Mouse (Mus musculus) embryonic facial prominence, embryonic 13.5 days (tissue): Measurements from ENCODE around the gene Pi16. TPM values are rescaled to one million over a fixed set of nuclear protein-coding genes. Genes with fewer than 3 reads are reported as not detected.
"Not testable (repeated sequence)": the region's sequence is repeated elsewhere in the genome, so short reads cannot be mapped to it uniquely, and the experiment has no call there.

Experiments
- ATAC-seq: fragments of 200-750 bp; cut with Nextera tagmentation; 2 replicates; pipeline ENCODE4 v1.8.0; 2017; ENCODE audit warnings: low read depth; ENCODE audit not compliant: insufficient number of reproducible peaks, insufficient read depth, low FRiP score, low TSS enrichment
- H3K27ac ChIP-seq: fragments of 300-500 bp; sonication (generic); 2 replicates; pipeline ENCODE4 v1.5.1; 2015; ENCODE audit warnings: moderate library complexity, mild to moderate bottlenecking, inconsistent platforms
- H3K27me3 ChIP-seq: fragments of 300-500 bp; sonication (generic); 2 replicates; pipeline ENCODE4 v1.6.1; 2015; ENCODE audit warnings: mild to moderate bottlenecking, inconsistent platforms
- H3K36me3 ChIP-seq: fragments of 300-500 bp; sonication (generic); 2 replicates; pipeline ENCODE4 v1.6.1; 2015; ENCODE audit warnings: mild to moderate bottlenecking, inconsistent platforms
- H3K4me1 ChIP-seq: fragments of 300-500 bp; sonication (generic); 2 replicates; pipeline ENCODE4 v1.6.1; 2015; ENCODE audit warnings: inconsistent platforms
- H3K4me2 ChIP-seq: fragments of 300-500 bp; sonication (generic); 2 replicates; pipeline ENCODE4 v1.6.1; 2015; ENCODE audit warnings: moderate library complexity, mild to moderate bottlenecking, inconsistent platforms
- H3K4me3 ChIP-seq: fragments of 300-500 bp; sonication (generic); 2 replicates; pipeline ENCODE4 v1.5.1; 2015; ENCODE audit warnings: mild to moderate bottlenecking, inconsistent platforms
- H3K9ac ChIP-seq: fragments of 300-500 bp; sonication (generic); 2 replicates; pipeline ENCODE4 v1.6.1; 2015; ENCODE audit warnings: mild to moderate bottlenecking, inconsistent platforms
- H3K9me3 ChIP-seq: fragments of 300-500 bp; sonication (generic); 2 replicates; pipeline ENCODE4 v1.6.1; 2016; ENCODE audit warnings: inconsistent platforms
- WGBS: fragments of 180-500 bp; shearing (Covaris S2); methylation state at CpG from one replicate; pipeline ENCODE4 v1.1.7; 2015; ENCODE audit warnings: mixed read lengths; 5-methylcytosine and 5-hydroxymethylcytosine counted together
- polyA plus RNA-seq: library from polyadenylated mRNA; unstranded; fragments of >200 nt; fragmentation: Nextera tagmentation; extraction: Ambion mirVana; gene quantifications from 2 replicates; pipeline ENCODE4 v1.2.1, GENCODE M21; 2015

Pi16 gene
- polyA plus RNA-seq, 1 experiment from 2014 or later, result 0.27 TPM

DNA sequence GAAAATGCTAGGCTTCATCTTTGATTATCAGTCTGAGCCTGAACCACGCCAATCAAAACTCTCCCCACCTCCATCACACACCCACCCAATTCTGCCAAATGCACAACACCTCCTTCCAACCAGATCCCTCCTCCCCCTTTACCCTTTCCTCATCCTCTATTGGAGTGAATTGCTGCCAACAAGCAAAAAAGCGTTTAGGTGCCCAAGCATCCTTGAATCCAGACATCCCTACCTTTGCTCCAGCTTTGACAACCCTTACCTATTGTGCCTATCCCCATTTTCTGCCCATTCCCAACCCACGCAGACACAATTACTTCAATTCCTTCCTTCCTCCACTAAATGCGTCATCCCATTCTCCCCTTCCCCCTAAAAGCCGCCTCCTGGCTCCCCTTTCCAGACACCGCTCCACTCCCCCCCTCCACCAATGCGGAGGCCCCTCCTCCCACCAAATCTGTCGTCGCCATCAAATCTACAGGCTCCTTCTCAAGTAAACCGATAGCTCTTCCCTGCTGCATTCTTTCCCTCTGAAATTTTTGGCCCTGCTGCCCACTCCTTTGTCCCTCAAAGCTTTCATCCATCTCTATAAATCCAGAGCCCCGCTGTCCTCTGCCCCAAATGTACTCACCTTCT is 29.1 kb downstream of the Pi16 start:
- Histone ChIP-seq H3K36me3 (peaks cover 31% of the 10 kb centered on the region), H3K27ac (peak overlapping the region; percentile 92), H3K27me3 (no peaks in the 10 kb centered on the region), H3K9me3 (no peaks in the 10 kb centered on the region), H3K4me1 (peaks cover 39% of the 10 kb centered on the region), H3K9ac (peak overlapping the region; percentile 93), H3K4me2 (peak overlapping the region; percentile 73), H3K4me3 (peak overlapping the region; percentile 89)
- no peak for ATAC-seq
- 3% methylated on average over 11 of the region's 11 CpGs for WGBS

DNA sequence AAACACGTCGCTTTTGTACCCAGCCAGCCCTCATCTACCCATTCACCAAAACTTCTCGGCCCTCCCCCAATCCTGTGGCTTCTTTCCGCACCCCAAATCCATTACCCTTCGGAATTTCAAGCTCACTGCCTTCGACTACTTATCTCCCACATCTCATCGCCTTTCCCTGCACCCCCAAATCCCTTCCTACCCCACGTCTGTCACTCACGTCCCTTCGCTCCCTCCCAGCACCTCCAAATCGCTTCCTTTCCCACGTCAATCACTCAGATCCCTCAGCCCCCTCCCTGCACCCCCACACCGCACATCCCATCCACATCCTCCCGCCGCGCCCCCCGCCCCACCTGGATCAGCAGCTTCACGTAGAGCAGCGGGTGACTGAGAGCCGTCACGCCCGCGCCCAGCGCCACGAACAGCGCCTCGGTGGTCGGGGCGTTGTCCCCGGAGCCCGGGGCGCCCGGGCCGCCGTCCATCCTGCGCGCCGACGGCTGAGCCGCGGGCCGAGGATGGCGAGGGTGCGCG is 29.7 kb downstream of the Pi16 start:
- under 1% methylated on average over 45 of the region's 45 CpGs for WGBS
- no peaks in the 10 kb centered on the region for H3K9me3 ChIP-seq
- peak overlapping the region; percentile 89 for H3K4me3 ChIP-seq
- peak overlapping the region; percentile 93 for H3K9ac ChIP-seq
- peaks cover 33% of the 10 kb centered on the region for H3K4me1 ChIP-seq
- peak overlapping the region; percentile 73 for H3K4me2 ChIP-seq
- no peaks in the 10 kb centered on the region for H3K27me3 ChIP-seq
- peak; percentile 8; the same call in 1 of the 2 replicates for ATAC-seq
- peak overlapping the region; percentile 92 for H3K27ac ChIP-seq
- peaks cover 27% of the 10 kb centered on the region for H3K36me3 ChIP-seq

DNA sequence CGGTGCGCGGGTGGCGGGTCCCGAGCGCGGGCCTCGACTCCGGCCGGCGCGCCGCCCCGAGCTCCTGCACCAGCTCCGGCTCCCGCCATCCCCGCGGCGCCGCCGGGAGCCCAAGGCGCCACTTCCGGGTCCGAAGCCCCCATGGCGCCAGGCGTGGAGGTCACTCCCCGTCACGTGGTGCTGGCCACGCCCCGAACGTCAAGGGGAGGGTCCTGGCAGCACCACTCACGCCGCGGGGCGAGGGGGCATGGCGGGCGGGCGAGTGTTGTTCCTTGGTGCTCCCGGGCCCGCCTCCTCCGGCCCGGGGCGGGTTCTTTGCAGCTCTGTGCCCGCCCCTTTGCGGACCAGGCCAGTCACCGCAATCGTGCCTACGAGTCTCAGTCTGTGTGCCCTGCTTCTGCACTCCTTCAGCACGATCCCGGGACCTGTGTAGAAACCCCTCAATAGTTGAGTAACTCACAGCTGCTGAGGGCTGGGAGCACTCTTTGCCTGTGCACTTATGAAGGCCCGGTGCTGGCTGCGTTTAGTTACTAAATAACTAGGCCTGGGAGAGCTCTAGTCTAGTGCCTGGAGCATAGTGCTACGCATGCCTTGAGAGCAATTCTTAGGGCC is 30.3 kb downstream of the Pi16 start, which contains the start of gene Mtch1:
TSS of gene Mtch1 (minus strand) at position 290 of the 612 bp plus-strand sequence.
- Histone ChIP-seq H3K9ac (peak within 1 kb of the TSS; percentile 93), H3K4me2 (peak within 1 kb of the TSS; percentile 73), H3K4me1 (peaks cover 27% of the 10 kb centered on the region), H3K9me3 (no peaks in the 10 kb centered on the region), H3K36me3 (peaks cover 22% of the 10 kb centered on the region), H3K27me3 (no peaks in the 10 kb centered on the region), H3K4me3 (peak within 1 kb of the TSS; percentile 89), H3K27ac (peak within 1 kb of the TSS; percentile 92)
- 2% methylated on average over 47 of the region's 53 CpGs for WGBS
- ATAC-seq, result peak; percentile 92

DNA sequence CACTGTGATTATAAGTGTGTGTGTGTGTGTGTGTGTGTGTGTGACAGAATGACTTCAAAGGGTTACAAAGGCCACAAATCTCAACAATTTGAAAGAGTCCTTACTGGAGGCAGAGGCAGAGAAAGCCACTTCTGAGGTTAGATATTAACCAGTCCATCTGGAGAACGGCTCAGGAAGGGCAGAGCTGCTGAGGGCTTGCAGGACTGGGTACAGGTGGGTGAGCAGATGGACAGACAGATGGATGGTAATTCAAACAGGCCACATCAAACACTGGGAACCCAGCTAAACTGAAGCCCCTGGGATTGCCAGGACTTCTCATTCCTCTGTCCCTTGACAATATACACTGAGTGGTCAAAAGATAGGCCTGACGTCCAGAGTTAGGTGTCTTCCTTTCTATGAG is 31.5 kb downstream of the Pi16 start:
- Histone ChIP-seq H3K4me1 (peaks cover 25% of the 10 kb centered on the region), H3K27me3 (no peaks in the 10 kb centered on the region), H3K4me3 (no peak overlapping the region), H3K36me3 (peaks cover 10% of the 10 kb centered on the region), H3K9ac (no peak overlapping the region), H3K9me3 (no peaks in the 10 kb centered on the region), H3K4me2 (no peak overlapping the region), H3K27ac (no peak overlapping the region)
- ATAC-seq, result no peak
- WGBS, result 79% methylated on average over 2 of the region's 2 CpGs

DNA sequence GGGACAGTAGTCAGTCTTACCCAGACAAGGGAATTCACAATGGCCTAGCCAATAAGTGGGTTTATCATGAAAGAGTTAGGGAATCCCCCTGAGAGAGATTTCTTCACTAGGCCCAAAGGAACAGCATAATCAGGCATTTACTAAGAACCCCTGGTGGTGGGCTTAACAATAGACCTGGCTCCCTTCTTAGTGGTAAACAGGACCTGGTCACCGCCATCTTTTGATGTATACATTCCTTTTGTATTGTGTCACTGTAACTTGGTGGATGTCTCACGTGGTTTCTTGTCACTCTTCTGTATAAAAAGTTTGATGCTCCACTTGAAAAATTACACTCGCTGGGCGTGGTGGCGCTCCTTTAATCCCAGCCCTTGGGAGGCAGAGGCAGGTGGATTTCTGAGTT is 33.6 kb downstream of the Pi16 start:
- H3K4me3 ChIP-seq, ATAC-seq, H3K27ac ChIP-seq, H3K9me3 ChIP-seq, H3K36me3 ChIP-seq, H3K9ac ChIP-seq, H3K4me2 ChIP-seq, H3K27me3 ChIP-seq: not testable (repeated sequence)
- peaks cover 26% of the 10 kb centered on the region for H3K4me1 ChIP-seq
- 71% methylated on average over 5 of the region's 5 CpGs for WGBS

DNA sequence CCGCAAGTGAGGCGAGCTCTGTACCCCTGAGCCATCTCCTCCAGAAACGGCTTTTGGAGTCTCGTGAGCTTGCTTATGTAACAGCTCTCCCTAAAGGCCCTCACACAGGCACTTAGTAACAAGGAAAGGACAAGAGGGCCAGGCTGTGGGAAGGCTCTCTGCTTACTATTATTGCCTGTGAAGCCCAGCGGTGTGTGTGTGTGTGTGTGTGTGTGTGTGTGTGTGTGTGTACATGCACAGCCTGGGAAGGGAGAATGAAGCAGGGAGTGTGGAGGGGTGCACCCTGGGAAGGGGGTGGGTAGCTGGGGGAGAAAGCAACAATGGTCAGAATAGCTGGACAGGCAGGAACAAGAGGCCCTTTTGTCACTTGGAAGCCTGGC is 38.0 kb downstream of the Pi16 start:
- Histone ChIP-seq H3K27me3 (no peaks in the 10 kb centered on the region), H3K9ac (peak overlapping the region; percentile 59), H3K4me2 (peak overlapping the region; percentile 62; the same call in 1 of the 2 replicates), H3K9me3 (no peaks in the 10 kb centered on the region), H3K36me3 (no peaks in the 10 kb centered on the region), H3K4me3 (no peak overlapping the region), H3K4me1 (peaks cover 23% of the 10 kb centered on the region), H3K27ac (peak overlapping the region; percentile 78)
- WGBS, result 52% methylated on average over 5 of the region's 5 CpGs
- no peak for ATAC-seq

- H3K4me2 ChIP-seq, result peak overlapping the region; percentile 62
- 28% methylated on average over 17 of the region's 17 CpGs for WGBS
- peak overlapping the region; percentile 59 for H3K9ac ChIP-seq
- peak overlapping the region; percentile 78 for H3K27ac ChIP-seq
- peak; percentile 38; the same call in 1 of the 2 replicates for ATAC-seq
- H3K9me3 ChIP-seq, result no peaks in the 10 kb centered on the region
- no peaks in the 10 kb centered on the region for H3K27me3 ChIP-seq
- H3K4me1 ChIP-seq, result peaks cover 23% of the 10 kb centered on the region
- H3K4me3 ChIP-seq, result peak overlapping the region; percentile 33
- no peaks in the 10 kb centered on the region for H3K36me3 ChIP-seq
Observed at GRCm38 (mm10) chr17:29355841-29356478, 38.5 kb downstream of the Pi16 start.

- Histone ChIP-seq H3K27me3 (no peaks in the 10 kb centered on the region), H3K36me3 (no peaks in the 10 kb centered on the region), H3K9me3 (no peaks in the 10 kb centered on the region), H3K4me3 (peak overlapping the region; percentile 33), H3K9ac (peak overlapping the region; percentile 59), H3K4me2 (peak overlapping the region; percentile 62), H3K27ac (peak overlapping the region; percentile 78), H3K4me1 (peaks cover 23% of the 10 kb centered on the region)
- ATAC-seq, result peak; percentile 70; the same call in 1 of the 2 replicates
- 3% methylated on average over 11 of the region's 11 CpGs for WGBS
Observed at GRCm38 (mm10) chr17:29356479-29356856, 39.0 kb downstream of the Pi16 start.

- 7% methylated on average over 9 of the region's 9 CpGs for WGBS
- Histone ChIP-seq H3K9me3 (no peaks in the 10 kb centered on the region), H3K36me3 (no peaks in the 10 kb centered on the region), H3K27ac (no peak overlapping the region), H3K27me3 (no peaks in the 10 kb centered on the region), H3K9ac (peak overlapping the region; percentile 59), H3K4me2 (peak overlapping the region; percentile 62), H3K4me1 (peaks cover 23% of the 10 kb centered on the region), H3K4me3 (peak overlapping the region; percentile 33)
- no peak for ATAC-seq
Observed at GRCm38 (mm10) chr17:29356882-29357281, 39.4 kb downstream of the Pi16 start.

DNA sequence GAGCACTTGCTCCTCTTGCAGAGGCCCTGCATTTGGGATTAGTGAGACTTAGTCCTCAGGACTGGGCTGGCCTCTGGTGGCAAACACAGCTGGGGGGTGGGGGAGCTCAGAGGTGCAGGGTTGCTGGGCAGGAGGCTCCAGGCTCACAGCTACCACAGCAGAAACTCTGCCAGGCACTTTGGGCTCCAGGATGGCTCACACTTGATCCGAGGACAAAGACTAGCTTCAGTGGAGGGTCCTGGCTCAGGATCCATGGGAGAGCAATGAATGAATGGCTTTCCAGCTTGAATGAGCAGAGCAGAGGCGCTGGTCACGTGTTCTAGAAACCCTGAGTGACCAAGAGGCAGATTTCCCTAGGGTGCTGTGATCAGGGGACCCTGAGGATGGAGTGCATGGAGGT is 41.4 kb downstream of the Pi16 start:
- 52% methylated on average over 3 of the region's 3 CpGs for WGBS
- Histone ChIP-seq H3K4me2 (no peak overlapping the region), H3K9me3 (no peaks in the 10 kb centered on the region), H3K4me3 (no peak overlapping the region), H3K27ac (no peak overlapping the region), H3K9ac (no peak overlapping the region), H3K4me1 (peaks cover 23% of the 10 kb centered on the region), H3K36me3 (no peaks in the 10 kb centered on the region), H3K27me3 (no peaks in the 10 kb centered on the region)
- ATAC-seq, result no peak

- Histone ChIP-seq H3K4me1 (peaks cover 15% of the 10 kb centered on the region), H3K27ac (no peak within 1 kb of the TSS), H3K4me3 (no peak within 1 kb of the TSS), H3K9ac (0 out of 2 replicates have a peak within 1 kb of the TSS, but pooled peaks have one; percentile 2), H3K36me3 (no peaks in the 10 kb centered on the region), H3K27me3 (no peaks in the 10 kb centered on the region), H3K9me3 (no peaks in the 10 kb centered on the region), H3K4me2 (no peak within 1 kb of the TSS)
- 17% methylated on average over 5 of the region's 5 CpGs for WGBS
- ATAC-seq, result no peak
Observed at GRCm38 (mm10) chr17:29360761-29361221, 43.3 kb downstream of the Pi16 start, which contains the start of gene Fgd2. Gene Fgd2 (plus strand): TSS chr17:29360914.
